Mouse (Mus musculus) adrenal gland, postnatal 4 days (tissue): Measurements from ENCODE around the gene Cacna1g. TPM values are rescaled to one million over a fixed set of nuclear protein-coding genes. Genes with fewer than 3 reads are reported as not detected.

ENCODE experiments used
- DNase-seq, 2 experiments: peaks; one replicate each; pipeline ENCODE4 v3.0.0; 2021 to 2022; ENCODE audit warnings: low spot score in 2 of 2, mixed read lengths in 2 of 2
- total RNA-seq, 2 experiments: library from RNA; stranded (reverse); gene quantifications; 2 replicates each; pipeline ENCODE4 v1.2.3; 2021

The Cacna1g gene
- total RNA-seq, 2 experiments from 2014 or later: 8.7 to 12.0 TPM

DNA sequence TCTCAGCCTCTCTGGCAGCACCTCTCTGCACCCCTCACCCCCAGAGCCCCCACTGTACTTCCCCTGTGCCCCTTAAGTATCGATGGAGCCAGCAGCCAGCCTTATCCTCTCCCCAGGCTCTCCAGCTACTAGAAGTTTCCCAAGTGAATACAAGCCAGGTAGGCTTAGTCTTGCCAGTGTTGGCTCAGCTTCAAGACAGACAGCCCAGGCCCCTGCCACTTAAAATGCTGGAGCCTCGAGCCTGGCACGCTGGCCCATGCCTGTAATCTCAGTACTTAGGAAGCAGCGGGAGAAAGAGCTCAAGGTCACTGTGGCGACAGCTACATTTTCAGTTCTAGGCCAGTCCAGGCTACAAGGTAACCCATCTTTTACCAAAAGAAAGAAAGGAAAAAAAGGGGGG is 24.1 kb downstream of the Cacna1g start:
- DNase-seq: no peak

DNA sequence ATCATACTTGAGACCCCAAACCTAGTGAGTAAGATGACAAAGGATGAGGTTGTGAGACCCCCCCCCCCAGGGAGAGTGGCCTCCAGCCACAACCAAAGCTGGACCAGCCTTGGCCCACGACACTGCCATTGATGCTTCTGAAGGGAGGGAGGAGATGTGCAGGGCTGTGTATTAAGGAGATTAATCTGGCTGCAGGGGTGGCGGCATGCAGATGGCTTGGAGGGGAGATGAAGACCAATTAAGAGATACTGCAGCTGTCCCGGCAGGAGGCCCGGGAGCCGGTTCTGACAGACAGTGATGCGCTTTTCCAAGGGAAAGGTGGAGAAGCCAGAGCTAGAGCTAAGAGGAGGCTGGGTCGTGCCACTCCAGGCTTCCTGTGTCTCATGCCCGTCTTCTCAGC is 24.8 kb downstream of the Cacna1g start:
- DNase-seq: no peak

DNA sequence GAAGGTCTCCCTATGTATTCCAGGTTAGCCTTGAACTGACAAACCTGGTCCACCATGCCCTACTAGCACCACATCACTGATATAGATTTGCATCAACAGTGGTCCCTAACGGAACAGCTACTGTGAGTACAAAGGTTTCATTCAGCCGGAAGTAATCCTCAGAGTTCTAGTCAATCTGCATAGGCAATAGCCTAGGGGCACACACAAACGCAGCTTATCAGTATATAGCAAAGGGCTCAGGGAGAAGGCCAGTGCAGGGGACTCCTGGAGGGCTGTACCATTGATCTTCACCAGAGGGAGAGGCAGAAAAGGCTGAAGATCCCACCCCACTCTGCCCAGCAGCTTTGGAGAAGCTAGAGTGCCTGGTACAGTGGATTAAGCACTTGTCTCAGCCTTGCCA is 27.0 kb downstream of the Cacna1g start:
- no peak for DNase-seq

DNA sequence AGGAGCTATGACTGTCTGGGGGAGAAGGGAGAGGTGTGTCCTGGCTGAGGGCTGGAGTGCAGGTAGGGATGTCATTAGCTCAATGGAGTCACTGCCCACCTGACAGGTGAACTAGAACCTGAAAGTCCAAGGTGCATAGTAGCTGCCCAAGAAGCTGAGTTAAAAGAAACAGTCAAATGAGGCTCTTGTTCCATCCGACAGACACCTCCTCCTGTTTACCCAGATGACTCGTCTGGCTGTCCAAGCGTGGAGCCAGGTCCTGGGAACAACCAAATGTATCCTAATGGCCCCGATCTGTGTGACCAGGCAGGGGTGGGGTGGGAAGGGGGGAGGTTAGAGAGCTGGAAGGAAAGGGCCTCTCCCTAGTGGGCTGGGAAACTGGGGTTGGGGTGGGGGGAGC is 28.7 kb downstream of the Cacna1g start:
- no peak for DNase-seq

DNA sequence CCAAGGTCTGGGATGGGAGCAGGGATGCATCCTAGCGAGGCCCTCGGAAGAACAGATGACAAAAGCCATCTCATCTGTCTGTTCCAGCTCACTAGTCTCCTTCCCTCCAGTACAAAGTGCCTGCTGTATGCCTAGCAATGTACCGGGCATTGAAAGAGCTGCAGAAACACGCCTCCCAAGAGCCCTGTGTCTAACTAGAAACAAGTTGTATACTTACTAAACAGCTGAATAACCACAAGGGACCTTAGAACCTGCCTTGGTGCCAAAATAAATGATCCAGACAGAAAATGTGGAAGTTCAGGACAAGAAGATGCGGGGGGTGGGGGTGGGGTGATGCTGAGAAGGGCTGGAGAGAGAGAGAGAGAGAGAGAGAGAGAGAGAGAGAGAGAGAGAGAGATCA is 29.2 kb downstream of the Cacna1g start:
- no peak for DNase-seq

DNA sequence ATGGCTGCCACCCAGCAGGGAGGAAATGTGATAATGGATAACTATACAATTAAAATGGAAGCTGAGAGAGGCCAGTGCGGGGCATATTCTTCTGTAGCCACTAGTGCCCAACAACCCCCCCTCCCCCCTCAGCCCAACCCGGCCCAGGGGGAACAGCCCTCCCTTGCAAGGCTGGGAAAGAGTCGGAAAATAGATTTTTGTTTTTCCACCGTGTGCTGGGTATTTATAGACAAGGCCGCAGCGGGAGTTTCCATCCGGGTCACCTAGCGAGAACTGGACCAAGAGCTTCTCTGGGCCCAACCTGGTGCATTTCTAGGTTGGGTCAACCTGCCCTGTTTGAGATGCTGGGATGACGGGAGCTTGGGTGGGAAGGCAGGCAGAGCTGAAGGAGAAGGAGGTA is 32.2 kb downstream of the Cacna1g start:
- DNase-seq: no peak

DNA sequence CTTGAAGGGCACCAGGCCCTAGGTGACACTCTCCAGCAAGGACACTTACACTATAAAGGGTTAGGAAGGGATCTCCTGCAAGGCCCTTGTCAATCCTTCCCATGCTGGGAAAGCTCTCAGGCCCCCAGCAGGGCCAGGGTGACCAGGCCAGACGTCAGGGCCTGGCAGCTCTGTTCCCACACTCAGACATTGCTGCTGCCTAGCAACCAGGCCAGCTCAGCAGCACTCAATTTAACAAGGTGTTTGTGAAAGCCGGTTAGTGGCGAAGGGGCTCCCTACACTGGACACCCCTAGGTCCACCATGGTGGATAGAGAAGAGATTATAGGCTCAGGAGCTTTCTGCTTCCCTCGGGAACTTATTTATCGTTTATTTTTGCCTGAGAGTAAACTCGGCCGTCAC is 32.9 kb downstream of the Cacna1g start:
- DNase-seq: no peak

DNA sequence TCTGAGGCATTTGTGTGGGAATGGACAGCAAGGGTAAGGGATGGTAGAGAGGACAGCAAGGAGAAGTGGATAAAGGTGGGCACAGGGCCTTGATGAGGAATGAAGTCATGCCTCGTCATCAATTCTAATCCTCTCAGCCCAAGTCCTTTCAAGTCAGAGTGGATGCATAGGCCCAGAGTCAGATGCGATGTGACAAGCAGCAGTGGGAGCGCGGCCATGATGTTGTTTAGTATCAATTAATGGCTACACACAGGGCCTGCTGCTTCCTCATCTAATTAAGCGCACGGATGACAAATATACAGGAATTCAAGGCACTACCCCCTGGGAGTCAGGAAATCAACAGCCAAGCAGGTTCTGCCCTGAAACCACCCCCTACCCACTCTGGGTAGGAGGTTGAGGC is 33.6 kb downstream of the Cacna1g start:
- no peak for DNase-seq

DNA sequence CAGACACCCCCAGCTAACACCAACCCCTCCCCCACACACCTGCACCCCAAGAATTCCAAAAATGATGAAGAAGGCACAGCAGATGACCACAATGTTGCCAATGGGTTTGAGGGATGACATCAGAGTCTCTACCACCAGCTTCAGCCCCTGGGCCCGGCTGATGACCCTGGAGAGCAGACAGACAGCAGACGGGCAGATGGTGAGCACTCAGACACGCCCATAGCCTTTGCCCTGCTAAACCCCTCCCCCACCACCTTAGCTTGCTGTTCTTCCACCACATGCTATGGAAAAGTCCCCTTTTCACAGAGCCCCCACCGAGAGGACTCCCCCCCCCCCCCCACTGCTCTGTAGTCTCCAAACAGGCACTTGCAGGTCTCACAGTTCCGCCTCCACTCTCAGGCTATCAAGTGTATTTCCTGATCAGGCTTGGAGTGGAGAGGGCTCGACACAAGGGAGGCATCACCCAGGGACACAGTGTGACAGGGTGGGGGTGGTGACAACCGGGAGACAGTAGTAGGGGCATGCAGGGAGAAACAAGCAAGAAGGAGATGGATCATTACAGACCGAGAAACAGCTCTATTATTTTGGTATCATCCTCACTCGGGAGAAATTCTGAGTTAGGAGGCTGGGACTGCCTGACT is 44.9 kb downstream of the Cacna1g start:
- DNase-seq: no peak

DNA sequence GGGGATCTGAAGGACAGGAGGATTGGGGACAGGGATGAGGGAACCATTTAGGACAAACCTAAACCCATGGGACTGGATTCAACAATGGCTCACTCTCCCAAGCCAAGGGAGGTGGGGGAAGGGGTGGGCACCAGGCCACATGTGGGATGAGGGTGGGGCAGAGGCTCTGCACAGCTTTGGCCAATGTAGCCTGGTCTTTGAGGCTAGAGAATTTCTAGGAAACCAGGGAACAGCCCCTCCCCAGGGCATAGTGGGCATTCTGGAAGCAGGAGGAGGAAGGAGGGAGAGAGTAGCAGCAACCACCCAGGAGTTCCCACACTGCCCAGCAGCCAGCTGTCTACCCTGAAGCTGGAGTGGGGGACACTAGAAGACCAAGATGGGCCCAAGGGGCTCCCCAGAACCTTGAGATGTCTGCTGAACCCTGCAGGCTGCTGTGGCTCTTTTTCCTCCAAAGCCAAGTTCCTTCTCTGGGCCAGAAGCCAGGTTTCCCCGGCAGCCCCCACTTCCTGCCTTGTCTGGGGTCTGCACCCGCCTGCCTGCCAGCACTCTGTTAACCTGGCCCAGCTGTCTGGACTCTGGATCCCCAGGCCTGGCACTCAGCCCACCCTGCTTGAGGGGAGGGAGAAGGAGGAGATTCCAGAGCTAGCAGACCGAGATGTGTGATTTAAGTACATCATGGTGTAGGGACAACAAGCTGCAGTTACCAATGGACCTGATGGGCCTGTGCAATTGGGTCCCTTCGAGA is 45.7 kb downstream of the Cacna1g start:
- DNase-seq: peak in 1 of 2 experiments; percentile 37

DNA sequence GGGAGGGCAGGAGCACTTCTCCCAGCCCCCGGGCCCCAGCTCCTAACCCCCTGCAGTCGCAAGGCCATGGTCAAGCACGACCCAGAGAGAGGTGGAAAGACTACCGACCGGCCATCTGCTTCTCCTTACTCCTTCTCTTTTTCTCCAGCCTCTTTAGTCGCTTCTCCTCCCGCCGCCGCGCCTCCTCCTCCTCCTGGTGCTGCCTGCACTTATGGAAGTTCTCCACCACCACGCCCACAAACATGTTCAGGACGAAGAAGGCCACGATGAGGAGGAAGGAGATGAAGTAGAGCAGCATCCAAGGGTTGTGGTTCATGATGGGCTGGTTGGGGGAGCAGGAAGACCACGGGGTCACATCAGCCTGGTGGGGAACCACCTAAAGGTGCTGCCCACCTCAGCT is 48.3 kb downstream of the Cacna1g start:
- DNase-seq: no peak

DNA sequence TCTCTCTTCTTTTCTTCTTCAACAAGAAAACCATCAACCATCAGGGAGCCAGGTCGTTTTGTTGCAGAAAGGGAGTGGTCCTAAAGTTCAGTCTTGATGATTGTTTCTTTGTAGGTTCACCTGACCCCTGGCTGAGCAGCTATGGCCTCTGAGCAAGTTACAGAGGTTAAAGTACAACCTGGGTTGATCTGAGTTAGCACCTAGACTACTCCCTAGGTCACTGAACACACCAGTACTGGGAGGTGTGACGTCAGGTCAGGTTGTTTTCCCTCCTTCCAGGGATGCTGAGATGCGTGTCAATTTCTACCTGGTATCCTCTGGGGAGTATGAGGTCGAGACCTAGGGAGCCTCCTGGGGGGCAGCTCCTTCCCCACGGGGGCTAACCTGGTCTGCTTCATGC is 48.8 kb downstream of the Cacna1g start:
- no peak for DNase-seq

DNA sequence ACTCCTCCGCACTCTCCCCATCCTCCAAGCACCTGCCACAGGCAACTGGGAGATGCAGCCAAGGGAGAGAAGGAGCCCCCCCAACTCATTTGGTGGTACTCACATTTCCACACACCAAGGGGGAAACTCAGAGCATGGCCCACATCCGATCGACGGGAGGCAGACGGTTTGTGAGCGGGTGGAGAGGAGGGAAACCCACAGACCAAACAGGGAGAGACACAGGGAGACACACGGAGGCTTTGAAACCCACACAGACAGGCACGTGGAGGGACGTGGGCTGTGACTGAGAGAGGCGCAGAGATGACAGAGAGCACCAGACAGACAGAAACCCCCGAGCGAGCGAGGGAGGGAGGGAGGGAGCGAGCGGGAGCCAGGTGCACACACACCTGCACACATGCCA is 49.6 kb downstream of the Cacna1g start:
- no peak for DNase-seq

DNA sequence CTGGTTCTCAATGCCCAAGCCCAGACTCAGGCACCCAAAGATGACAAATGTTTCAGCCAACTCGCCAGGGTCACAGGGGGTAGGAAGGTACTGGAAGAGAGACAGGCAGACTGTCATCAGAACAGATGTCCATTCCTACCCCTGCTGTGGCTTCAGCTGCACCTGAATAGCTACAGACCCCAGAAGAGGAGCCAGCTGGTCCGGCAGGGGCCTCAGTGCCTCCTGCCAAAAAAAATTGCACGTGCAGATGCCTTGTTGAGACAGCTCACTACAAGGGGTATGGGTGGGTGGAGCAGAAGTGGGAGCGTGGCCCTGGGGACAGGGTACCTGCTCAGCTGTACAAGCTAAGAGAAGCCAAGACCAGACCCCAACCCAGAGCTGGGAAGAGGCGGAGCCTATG is 50.1 kb downstream of the Cacna1g start:
- no peak for DNase-seq

DNA sequence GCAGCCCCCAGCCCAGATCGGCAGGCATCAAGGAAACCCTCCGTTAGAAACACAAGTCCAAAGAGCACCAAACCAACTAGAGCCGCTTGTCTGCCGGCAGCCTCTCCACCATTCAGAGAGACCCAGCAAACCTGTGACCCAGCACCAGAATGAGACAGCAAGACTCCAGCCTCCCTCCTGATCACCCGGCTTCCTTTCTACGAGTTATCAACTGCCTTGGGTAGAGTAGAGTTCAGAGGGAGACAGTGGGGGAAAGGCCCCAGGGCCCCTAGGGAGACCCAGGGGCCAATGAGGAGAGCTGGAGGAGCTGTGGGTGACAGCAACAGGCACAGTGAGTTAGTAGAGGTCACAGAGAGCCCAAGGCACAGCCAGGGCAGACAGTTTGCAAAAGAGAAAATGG is 53.0 kb downstream of the Cacna1g start:
- DNase-seq: no peak

DNA sequence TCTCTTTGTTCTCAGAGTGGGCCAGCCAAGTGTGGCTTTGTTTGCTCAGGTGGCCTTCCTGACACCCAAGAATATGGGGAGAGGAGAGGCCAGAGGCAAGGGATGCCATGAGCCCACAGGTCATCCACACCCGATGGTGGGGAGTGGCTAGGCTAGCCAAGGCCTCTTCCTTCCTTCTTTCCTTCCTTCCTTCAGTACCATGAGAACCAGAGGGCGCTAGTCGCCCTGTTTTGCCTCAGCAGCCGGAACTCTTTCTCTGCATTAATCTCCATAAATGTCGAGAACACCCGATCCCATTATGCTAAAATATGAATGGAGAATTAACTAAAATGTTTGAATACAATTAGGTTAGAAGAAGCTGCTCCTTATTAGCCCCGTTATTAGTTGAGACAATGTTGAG is 53.7 kb downstream of the Cacna1g start:
- no peak for DNase-seq

DNA sequence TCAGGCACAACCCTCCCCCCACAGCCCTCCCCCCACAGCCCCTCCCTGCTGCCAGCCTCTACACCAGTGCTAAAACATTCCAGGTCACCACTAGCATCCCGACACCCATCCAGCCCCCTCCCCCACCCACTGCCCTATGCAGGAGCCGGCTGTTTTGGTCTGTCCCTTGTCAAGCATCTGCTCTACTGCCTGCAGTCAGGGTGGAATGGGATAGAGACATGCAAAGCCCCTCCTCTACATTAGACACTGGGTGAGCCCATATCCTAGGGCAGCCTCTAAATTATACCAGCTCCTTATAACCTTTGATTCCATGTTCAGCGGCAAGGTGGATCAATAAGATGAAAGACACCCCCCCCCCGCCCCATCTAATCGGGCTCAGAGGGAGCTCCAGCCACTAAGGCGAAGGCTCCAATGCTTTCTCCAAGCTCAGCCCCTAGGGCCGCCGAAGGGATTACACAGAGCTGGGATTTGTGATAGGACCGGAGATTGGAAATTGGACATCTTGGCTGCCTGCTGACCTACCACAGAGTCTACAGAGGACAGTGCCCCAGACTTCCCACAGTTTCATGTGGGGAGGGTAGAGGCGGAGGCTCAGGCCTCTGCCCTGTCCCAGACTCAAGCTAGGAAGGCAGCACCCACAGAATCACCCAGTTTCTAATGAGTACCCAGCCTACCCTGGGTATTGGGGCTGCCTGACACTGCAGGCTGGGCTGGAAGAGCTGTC is 54.8 kb downstream of the Cacna1g start:
- DNase-seq: no peak

DNA sequence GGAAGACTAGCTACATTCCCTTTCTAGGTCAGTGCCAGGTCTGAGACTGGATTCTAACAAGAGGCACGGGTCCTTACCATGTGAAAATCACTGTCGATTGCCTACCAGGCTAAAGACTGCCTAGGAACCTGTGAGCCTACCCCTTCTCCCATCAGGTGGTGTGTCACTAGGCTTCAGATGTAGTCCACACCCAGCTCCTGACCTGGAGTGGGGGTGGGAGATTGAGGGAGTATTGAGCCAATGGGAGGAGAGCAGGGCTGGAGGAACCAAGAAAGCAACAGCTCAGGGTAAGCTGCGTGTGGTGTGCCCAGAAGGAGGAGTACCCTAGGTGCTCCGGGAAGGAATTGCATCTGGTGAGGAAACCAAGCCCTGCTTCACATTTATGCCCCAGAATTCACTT is 60.0 kb downstream of the Cacna1g start:
- no peak for DNase-seq

DNA sequence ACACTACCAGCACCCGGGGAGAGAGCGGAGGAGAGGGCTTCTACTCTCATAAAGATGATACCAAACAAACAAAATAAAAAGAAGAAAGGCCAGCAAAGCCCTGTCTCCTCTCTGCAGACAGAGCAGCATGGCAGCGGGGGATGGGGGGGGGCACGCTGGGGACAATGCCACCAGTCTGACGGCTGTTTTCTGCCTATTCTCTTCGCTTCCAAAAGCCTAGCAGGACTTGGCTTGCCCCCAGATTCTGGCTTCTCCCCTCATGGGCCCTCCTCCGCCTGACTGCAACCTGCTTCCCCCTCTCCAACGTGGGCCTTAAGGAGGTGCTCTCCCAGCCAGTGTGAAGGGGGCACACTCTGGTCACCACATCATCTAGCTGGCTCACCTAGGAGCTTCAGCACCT is 60.5 kb downstream of the Cacna1g start:
- DNase-seq: no peak

DNA sequence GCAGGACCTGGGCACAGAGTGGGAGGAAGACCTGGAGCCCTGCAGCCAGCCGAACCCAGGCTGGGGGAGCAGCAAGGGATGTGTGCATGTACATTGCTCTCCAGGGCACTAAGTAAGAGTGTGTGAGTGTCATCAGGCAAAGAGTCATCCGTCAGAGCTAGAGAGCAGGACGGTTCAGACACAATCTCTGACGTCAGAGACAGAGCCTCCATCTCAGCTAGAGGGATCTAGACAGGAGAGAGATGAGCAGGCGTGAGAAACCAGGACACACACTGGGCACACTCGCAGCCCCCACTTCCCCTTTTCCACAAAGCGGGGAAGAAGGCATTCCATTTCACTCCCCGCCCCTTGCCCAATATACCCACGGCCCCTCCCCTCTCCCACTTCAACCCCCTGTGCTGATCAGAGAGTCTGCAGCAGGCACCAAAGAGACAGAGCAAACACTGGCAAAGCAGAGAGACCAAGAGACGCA is 61.0 kb downstream of the Cacna1g start:
- DNase-seq: no peak

DNA sequence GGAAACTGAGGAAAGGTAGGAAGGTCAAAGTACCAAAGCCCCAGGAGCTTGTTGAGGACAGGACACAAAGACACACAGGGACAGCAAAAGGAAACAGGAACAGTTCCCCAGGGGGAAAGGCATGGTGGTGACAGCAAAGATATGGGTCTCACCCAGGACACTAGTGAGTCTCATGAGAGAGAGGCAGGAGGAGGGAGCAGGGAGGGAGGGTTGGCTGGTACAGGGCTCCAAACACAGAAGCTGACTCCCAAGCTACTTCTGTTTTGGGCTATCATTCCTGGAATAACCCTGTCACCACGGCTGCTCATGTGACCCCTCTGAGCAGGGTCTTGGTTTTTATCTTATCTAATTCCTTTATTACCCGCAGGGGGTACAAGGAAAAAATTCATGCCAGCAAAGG is 61.4 kb downstream of the Cacna1g start:
- no peak for DNase-seq

DNA sequence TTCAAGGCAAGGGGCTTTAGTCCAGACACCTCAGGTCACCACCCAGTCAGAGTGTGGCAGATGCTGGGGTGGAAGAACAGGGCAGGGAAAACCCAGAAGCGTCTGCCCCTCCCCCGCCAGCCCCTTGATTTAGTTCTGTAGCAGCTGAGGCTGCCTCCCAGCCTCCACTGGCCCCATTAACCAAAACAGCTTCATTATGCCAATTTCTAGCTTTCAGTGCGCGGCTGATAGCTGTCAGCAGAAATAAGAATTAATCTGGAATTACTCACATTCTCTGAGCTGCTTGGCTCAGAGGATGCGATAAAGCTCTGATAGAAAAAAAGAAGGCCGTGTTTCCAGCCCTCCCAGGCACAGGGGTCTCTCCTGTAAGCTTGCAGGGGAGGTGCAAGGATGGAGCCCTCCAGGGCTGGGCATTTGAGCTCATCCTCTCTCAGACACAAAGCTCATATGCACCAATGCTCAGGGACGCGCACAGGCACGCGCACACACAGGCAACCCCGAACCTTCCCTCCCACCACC is 66.1 kb downstream of the Cacna1g start:
- no peak for DNase-seq
